Mouse (Mus musculus): ENCODE results near the gene Abcd1. TPM values are rescaled to one million over a fixed set of nuclear protein-coding genes. Genes with fewer than 3 reads are reported as not detected.
A peak's percentile ranks its signal among the peaks of the same experiment; 100 is the strongest.
"Not testable (repeated sequence)": the region's sequence is repeated elsewhere in the genome, so short reads cannot be mapped to it uniquely, and the experiment has no call there.

The Abcd1 gene
- total RNA-seq, 1 experiment from 2014 or later, result 8.0 TPM

DNA sequence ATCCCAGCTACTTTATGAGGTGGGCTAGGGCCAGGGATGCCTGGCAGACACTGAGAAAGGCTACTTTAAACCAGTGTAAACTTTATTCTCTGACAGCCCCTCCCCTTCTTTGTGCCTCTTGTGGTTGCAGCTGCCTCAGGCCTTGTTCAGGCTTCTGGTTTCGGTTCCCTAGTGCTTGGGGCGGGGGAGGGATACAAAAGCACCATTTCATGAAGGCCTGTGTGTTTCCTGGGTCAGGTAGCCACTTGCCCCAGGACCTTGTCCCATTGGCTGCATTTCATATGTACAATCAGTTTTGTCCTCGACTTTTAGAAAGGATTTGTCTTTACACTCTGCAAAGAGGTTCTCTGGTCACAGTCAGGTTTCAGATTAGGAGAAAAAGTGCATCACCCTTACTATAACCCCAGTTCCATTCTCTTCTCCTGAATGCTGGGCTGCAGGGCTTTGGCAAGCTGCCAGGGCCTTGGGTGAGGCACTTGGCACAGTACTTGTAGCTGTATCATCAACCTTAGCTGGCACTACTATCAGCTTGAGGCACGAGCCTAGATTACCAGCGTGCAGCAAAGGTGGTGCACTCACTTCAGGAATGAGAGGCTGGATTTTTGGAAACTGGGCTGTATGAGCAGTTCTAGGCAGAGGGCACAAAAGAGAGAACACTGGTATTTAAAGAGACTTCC lies 2.4 kb downstream of the Abcd1 start:
- ATAC-seq (replicated peaks in 1 of 2; ENCODE audit: insufficient read depth in 1 of 2, low FRiP score in 2 of 2, low TSS enrichment in 1 of 2, low read depth in 1 of 2, poor library complexity in 2 of 2, severe bottlenecking in 2 of 2), result peak in 1 of 2 experiments; percentile 12; a peak in 1 of 4 replicates

DNA sequence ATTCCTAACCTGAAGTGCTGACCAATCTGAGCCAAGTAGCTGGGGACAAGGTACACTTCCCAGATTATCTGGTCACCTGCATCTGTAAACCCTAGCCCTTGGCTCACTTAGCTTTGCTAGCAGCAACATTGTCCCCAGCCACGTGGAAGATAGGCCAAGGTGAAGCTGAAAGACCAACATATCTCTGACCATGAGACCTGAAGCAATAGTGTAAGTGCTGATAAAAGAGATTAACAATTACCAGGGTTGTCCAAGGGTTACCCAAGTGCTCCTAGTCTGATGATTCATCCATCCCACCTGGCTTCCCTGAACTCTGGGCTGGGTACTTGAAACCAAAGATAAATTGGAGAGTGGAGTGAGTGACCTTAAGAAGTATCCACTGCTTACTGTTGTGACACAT lies 14.5 kb downstream of the Abcd1 start:
- no peak for ATAC-seq (replicated peaks in 1 of 2; ENCODE audit: insufficient read depth in 1 of 2, low FRiP score in 2 of 2, low TSS enrichment in 1 of 2, low read depth in 1 of 2, poor library complexity in 2 of 2, severe bottlenecking in 2 of 2)

DNA sequence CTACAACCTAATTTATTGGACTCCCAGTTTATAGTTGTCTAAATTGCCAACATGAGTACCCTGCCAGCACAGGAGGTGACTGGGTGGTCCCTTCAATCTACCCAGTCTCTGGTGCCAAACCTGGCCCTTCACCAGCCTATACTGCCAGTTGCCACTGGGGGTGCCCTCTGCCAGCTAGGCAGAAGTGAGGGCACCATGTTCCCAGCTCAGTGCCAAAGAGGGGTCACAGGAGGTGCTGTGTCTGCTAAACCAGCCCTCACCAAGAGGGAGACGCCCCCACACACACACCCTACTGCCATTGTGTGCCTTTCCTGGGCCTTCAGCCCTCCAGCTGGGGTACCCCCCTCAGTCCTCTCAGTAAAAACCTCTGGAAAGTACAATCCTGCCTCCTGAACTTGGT lies 21.8 kb downstream of the Abcd1 start:
- ATAC-seq (replicated peaks in 1 of 2; ENCODE audit: insufficient read depth in 1 of 2, low FRiP score in 2 of 2, low TSS enrichment in 1 of 2, low read depth in 1 of 2, poor library complexity in 2 of 2, severe bottlenecking in 2 of 2), result peak in 1 of 2 experiments; percentile 51; a peak in 2 of 4 replicates

DNA sequence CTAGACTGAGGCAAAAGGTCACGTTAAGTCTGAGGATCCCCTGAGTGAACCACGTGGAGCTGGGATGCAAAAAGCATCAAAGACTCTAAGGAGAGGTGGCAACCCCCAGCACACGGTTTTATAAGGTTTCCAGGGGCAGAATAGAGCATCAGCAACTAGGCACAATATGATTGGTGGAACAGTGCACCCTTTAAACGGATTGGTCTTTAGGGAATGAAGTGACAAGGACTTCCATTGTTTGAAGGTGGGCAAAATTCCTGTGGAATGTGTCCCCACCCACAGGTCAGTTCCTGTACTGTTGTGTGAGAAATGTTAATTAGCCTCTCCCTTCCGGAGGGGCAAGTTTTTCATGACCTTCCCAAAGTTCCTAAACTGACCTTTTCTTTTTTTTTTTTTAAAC lies 22.8 kb downstream of the Abcd1 start:
- no peak for ATAC-seq (replicated peaks in 1 of 2; ENCODE audit: insufficient read depth in 1 of 2, low FRiP score in 2 of 2, low TSS enrichment in 1 of 2, low read depth in 1 of 2, poor library complexity in 2 of 2, severe bottlenecking in 2 of 2)

DNA sequence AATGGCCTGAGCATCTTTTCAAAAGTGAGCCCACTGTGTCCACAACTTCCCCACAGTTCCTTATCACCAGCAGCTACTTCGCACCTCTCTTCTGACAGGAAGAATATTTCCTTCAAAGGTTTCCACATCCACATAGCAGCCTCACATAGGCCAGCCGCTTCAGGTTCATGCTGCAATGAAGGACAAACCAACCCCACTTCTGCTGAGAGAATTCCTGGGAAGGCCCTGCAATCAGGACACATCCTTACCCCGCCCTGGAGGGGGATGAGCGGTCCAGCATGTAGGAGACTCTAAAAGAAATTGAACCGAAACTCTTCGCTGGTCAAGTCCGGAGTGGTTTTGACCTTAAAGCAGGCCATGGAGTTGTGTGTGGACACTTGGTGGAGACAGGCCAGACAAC lies 23.4 kb downstream of the Abcd1 start:
- ATAC-seq (replicated peaks in 1 of 2; ENCODE audit: insufficient read depth in 1 of 2, low FRiP score in 2 of 2, low TSS enrichment in 1 of 2, low read depth in 1 of 2, poor library complexity in 2 of 2, severe bottlenecking in 2 of 2), result not testable (repeated sequence)

DNA sequence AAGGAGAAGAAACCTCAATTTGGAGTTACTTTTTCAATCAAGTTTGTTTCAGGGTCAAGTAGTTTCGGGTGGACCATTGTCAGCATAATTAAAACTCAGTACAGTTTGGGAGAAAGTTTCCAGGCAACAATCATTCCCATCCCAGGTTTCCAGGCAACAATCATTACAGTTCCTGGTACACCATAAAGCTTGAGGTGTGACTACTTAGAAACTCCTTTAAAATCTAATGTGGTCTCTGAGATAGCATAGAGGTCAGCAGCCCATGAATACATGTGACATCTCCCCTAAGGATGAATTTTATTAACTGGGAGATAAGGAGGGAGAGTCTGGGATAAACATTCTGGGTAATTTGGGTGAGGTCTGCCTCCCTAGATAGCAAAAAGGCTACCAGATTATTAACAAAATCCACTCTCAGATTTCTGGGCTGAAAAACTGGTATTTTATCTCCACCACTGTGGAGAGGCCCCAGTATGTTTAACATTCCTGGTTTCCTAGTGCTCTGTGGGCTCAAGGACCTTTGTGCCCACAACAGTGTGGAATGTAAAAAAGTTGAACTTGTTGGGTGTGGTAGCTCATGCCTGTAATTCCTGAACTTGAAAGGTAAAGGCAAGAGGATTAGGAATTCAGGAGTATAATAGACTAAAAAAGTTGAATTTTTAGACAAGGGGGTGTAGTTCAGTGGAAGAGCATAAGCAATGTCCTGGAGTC lies 28.5 kb downstream of the Abcd1 start:
- no peak for ATAC-seq (replicated peaks in 1 of 2; ENCODE audit: insufficient read depth in 1 of 2, low FRiP score in 2 of 2, low TSS enrichment in 1 of 2, low read depth in 1 of 2, poor library complexity in 2 of 2, severe bottlenecking in 2 of 2)

DNA sequence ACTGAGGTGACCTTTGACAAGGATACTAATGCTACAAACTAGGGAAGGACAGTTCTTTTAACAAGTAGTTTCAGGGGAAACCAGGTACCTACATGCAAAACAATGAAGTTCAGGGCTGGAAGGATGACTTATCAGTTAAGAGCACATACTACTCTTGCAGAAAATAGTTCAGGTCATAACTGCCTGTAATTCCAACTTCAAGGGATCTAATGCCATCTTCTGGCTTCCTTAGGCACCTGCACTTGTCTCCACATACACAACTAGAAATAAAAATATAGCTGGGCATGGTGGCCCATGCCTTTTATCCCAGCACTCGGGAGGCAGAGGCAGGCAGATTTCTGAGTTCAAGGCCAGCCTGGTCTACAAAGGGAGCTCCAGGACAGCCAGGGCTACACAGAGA lies 32.6 kb downstream of the Abcd1 start:
- ATAC-seq (replicated peaks in 1 of 2; ENCODE audit: insufficient read depth in 1 of 2, low FRiP score in 2 of 2, low TSS enrichment in 1 of 2, low read depth in 1 of 2, poor library complexity in 2 of 2, severe bottlenecking in 2 of 2), result no peak

DNA sequence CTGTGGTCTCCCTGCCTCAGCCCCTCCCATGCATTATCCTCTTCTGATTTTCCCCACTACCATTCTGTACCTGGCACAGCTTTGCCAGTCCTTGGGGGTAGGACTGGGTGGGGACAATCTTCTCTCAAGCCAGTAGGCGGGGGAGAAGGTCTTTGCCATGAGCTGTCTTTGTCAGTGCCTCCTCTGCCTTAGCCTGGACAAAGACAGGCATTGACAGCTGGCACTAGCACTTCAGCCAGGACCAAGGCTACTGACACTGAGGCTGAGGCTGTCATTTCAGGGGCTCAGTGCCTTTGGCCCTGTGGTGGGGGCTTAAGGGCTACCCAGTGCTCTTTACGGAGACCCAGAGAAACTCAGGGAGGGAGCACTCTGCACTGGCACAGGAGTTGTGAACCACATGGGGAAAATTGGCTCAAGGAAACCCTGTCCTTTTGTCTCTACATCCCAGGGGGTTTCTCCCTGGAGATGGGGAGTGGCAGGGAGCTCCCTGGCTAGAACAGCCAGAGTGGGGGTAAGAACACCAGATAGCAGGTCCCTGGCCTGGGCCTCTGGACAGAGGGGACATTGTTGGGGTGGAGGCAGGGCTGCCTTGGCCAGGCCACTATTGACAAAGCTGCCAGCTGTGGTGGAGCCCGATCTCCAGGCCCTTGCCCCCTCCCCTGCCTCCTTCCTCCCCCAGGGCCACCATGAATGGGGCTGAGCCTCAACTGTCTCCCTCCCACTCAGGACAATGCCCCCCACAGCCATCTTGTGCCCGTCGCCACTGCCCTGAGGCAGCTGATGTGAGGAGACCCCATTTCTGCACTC lies 40.1 kb downstream of the Abcd1 start, which contains the start of gene Plxnb3:
Gene Plxnb3 (plus strand): TSS at position 757 of the 807 bp plus-strand sequence.
- no peak for ATAC-seq (replicated peaks in 1 of 2; ENCODE audit: insufficient read depth in 1 of 2, low FRiP score in 2 of 2, low TSS enrichment in 1 of 2, low read depth in 1 of 2, poor library complexity in 2 of 2, severe bottlenecking in 2 of 2)

DNA sequence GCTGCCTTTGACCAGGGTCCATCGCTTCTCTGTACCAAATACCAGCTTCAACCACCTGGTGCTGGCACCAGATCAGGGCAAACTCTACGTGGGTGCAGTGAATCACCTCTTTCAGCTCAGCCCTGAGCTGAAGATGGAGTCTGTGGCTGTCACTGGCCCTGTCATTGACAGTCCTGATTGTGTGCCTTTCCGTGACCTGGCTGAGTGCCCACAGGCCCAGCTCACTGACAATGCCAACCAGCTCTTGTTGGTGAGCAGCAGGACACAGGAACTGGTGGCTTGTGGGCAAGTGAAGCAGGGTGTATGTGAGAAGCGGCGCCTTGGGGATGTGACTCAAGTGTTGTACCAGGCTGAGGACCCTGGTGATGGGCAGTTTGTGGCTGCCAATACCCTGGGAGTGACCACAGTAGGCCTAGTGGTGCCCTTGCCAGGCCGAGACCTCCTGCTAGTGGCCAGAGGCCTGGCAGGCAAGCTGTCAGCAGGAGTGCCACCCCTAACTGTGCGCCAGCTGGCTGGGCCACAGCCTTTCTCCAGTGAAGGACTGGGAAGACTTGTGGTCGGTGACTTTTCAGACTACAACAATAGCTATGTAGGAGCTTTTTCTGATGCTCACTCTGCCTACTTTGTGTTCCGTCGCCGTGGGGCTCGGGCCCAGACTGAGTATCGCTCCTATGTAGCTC lies 42.4 kb downstream of the Abcd1 start:
- ATAC-seq (replicated peaks in 1 of 2; ENCODE audit: insufficient read depth in 1 of 2, low FRiP score in 2 of 2, low TSS enrichment in 1 of 2, low read depth in 1 of 2, poor library complexity in 2 of 2, severe bottlenecking in 2 of 2), result no peak

DNA sequence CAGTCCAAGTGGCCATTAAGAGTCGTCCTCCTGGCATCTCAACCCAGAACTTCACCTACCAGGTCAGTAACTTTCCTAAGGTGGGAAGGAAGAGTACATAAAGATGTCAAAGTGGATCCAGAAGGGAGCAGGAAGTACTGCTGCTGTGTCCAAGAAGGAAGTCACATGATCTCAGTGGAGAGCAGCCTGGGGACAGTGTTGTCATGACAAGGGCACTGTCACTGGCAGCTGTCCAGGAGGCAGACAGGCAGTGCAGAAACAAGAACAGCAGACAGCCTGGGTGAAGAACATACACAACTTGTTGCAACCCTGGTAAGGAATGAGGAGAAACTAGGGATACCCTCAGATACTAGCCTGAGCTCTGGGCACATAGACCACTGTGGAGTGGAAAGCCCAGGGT lies 48.9 kb downstream of the Abcd1 start:
- ATAC-seq (replicated peaks in 1 of 2; ENCODE audit: insufficient read depth in 1 of 2, low FRiP score in 2 of 2, low TSS enrichment in 1 of 2, low read depth in 1 of 2, poor library complexity in 2 of 2, severe bottlenecking in 2 of 2), result peak in 1 of 2 experiments; percentile 54; a peak in 2 of 4 replicates

DNA sequence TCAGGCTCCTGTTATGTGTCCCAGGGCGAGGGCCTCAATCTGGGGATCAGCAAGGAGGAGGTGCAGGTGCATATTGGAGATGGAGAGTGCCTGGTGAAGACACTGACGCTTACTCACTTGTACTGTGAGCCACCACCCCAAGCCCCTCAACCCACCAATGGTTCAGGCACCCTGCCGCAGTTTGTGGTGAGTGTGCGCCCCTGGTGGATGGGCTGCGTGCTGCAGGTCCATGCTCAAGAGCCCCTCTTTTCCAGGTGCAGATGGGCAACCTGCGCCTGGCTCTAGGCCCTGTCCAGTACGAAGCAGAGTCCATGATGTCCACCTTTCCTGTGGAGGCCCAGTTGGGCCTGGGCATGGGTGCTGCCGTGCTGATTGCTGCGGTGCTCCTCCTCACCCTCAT lies 50.9 kb downstream of the Abcd1 start:
- 0 out of 4 replicates have a peak, but pooled peaks of 1 of the 2 experiments have one; percentile 12 for ATAC-seq (replicated peaks in 1 of 2; ENCODE audit: insufficient read depth in 1 of 2, low FRiP score in 2 of 2, low TSS enrichment in 1 of 2, low read depth in 1 of 2, poor library complexity in 2 of 2, severe bottlenecking in 2 of 2)

DNA sequence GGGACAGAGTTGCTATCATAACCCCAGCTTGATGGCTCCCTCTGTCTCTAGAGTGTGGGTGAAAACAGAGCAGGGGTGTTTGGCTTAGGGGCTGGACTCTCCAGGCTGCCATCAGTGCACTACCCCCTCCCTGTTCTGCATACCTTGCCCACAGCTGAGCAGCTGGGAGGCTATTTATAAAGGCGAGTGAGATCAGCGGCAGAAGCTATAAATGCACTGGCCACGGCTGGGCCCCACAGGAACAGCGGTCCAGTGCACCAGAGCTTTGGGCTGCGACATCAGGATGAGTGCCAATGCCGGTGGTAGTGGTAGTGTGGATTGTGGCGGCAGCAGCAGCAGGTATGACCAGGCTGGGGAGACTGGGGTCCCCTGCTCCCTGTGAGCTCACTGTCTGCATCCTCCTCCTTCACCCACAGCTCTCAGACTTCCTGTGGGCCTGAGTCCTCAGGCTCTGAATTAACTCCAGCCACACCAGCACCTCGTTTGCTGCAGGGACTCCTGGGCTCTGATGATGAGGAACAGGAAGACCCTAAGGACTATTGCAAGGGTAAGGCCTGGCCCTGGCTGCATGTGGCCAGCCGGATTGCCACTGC lies 57.9 kb downstream of the Abcd1 start, which contains the start of gene Srpk3:
Gene Srpk3 (plus strand): TSS at position 238 of the 593 bp plus-strand sequence.
- ATAC-seq (replicated peaks in 1 of 2; ENCODE audit: insufficient read depth in 1 of 2, low FRiP score in 2 of 2, low TSS enrichment in 1 of 2, low read depth in 1 of 2, poor library complexity in 2 of 2, severe bottlenecking in 2 of 2), result peak; percentile 12 to 36; a peak in 2 of 4 replicates

DNA sequence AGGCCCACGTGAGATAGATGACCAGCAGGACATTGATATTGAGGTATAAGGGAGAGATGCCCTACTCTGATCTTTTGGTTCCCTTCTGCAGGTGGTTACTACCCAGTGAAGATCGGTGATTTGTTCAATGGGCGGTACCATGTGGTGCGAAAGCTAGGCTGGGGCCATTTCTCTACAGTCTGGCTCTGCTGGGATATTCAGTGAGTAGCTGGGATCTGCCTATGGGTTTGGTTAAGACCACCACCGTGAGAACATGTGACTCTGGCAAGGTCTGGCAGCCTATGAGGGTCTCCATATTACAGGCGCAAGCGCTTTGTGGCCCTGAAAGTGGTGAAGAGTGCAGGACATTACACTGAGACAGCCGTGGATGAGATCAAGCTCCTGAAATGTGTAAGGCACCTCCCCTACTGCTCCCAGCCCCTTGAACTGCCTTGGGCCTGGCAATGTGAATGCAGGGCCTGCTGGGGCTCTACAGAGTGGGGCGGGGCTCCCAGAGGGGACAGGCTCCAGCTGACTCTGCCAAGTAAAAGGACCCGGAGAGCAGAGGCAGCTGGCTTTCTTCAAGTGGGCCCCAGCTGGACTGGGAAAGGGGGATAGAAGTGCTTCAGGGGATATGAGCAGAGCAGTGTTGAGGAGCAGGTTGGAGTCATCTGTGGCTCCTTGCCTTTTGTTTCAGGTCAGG lies 58.5 kb downstream of the Abcd1 start:
- no peak for ATAC-seq (replicated peaks in 1 of 2; ENCODE audit: insufficient read depth in 1 of 2, low FRiP score in 2 of 2, low TSS enrichment in 1 of 2, low read depth in 1 of 2, poor library complexity in 2 of 2, severe bottlenecking in 2 of 2)

DNA sequence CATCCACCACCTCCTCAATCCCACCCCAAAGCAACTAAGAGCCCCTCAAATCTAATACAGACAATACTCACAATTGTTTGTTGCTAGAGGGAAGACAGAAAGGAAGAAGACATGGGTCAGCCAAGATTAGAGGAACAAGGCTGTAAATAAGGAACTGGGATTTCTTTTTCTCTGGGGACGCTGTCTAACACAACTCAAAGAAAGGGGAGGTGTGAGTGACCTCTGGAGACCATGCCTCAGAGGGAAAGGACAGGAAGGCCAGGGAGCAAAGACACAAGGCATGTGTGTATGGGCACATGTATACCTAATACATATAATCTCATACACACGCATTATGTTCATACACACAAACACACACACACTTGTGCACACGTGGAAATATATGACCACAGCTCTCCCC lies 65.8 kb downstream of the Abcd1 start:
- no peak for ATAC-seq (replicated peaks in 1 of 2; ENCODE audit: insufficient read depth in 1 of 2, low FRiP score in 2 of 2, low TSS enrichment in 1 of 2, low read depth in 1 of 2, poor library complexity in 2 of 2, severe bottlenecking in 2 of 2)

DNA sequence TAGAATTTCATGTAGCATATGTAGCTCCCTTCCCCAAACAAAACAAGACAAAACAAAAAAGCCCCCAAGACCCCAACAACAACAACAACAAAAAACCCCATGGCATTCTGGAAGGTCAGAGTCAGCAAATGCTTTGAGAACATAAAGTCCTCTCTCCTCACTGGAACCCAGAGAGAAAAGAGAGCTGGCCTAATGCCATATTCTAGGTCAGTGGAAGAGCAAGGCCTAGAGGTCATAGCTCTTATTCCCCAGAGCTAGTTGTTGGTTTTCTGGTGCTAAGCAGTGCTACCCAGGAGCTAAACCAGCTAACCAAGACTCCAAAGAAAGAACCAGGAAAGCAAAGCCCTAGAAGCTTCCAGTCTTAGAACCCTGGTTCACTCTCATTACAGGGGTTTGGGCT lies 69.3 kb downstream of the Abcd1 start:
- no peak for ATAC-seq (replicated peaks in 1 of 2; ENCODE audit: insufficient read depth in 1 of 2, low FRiP score in 2 of 2, low TSS enrichment in 1 of 2, low read depth in 1 of 2, poor library complexity in 2 of 2, severe bottlenecking in 2 of 2)

DNA sequence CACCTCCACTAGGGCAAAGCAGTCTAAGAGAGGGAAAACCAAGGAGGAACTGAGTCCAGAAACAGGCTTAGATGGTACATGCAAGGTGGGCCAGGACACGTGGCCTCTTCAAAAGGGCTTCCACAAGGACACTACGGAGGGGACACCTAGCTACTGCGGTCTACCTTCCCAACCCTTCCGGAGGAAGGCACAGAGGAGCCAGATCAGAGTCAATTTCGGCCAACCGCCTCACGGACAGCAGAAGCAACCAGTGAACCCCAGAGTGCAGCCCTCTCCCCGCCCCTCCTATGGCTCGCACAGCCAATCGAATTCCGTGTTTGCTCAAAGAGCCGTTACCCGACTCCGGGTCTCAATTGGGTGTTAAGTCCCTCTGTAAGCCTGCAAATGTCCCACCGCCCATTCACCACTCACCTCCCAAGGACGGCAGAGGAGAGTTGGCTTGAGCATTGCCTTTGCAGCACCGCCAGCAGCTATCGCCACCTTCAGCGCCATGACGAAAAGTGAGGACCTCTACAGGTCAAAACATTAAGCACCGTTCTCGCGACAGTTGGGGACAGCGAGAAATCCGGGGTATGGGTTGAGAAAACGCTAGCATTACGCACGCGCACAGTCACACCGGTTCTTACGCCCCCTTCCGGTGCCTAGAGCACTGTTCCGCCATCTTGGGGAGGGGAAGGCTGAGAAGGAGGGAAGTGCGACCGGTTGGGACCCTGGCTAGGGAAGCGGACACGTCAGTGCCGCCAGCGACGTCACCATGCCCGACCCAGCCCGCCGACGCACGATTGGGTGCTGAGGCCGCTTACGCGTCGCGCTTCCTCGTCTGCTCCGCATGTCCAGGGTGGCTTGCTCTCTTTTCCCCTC lies 70.2 kb downstream of the Abcd1 start, which contains the start of the genes Idh3g and Ssr4:
Gene Idh3g (minus strand): TSS at position 534 of the 861 bp plus-strand sequence.
Gene Ssr4 (plus strand): TSS at position 665 of the 861 bp plus-strand sequence.
- ATAC-seq (replicated peaks in 1 of 2; ENCODE audit: insufficient read depth in 1 of 2, low FRiP score in 2 of 2, low TSS enrichment in 1 of 2, low read depth in 1 of 2, poor library complexity in 2 of 2, severe bottlenecking in 2 of 2), result peak; percentile 95 to 96

Measured in hematopoietic stem cell, adult 5-6 weeks (primary cell).